Mouse (Mus musculus) midbrain, embryonic 16.5 days (tissue): ENCODE measurements at regions not wholly inside any gene's neighbourhood (a gene's known extent, or its start where the extent isn't known, plus 50 kb on each side); places are given as distances from the start of the nearest gene placed in this dataset.

Source experiments
- ATAC-seq: fragments of 200-750 bp; cut with Nextera tagmentation; 2 replicates; pipeline ENCODE4 v1.8.0; 2017; ENCODE audit warnings: moderate TSS enrichment
- H3K27ac ChIP-seq: fragments of 300-500 bp; sonication (generic); 2 replicates; pipeline ENCODE4 v1.5.1; 2014; ENCODE audit warnings: mild to moderate bottlenecking, low read length, mixed read lengths
- H3K27me3 ChIP-seq: fragments of 300-500 bp; sonication (generic); 2 replicates; pipeline ENCODE4 v1.6.1; 2014; ENCODE audit warnings: low read depth, low read length, mixed read lengths; ENCODE audit not compliant: control insufficient read depth, insufficient read depth
- H3K36me3 ChIP-seq: fragments of 300-500 bp; sonication (generic); 2 replicates; pipeline ENCODE4 v1.6.1; 2014; ENCODE audit warnings: mild to moderate bottlenecking, low read length, moderate library complexity, mixed read lengths; ENCODE audit not compliant: control insufficient read depth, insufficient read depth
- H3K4me1 ChIP-seq: fragments of 300-500 bp; sonication (generic); 2 replicates; pipeline ENCODE4 v1.6.1; 2014; ENCODE audit warnings: mild to moderate bottlenecking, low read length, mixed read lengths; ENCODE audit not compliant: control insufficient read depth, insufficient read depth
- H3K4me2 ChIP-seq: fragments of 300-500 bp; sonication (generic); 2 replicates; pipeline ENCODE4 v1.6.1; 2014; ENCODE audit warnings: mild to moderate bottlenecking, low read length, mixed read lengths
- H3K4me3 ChIP-seq: fragments of 300-500 bp; sonication (generic); 2 replicates; pipeline ENCODE4 v1.5.1; 2014; ENCODE audit warnings: low read depth, mild to moderate bottlenecking, low read length, moderate library complexity, mixed read lengths
- H3K9ac ChIP-seq: fragments of 300-500 bp; sonication (generic); 2 replicates; pipeline ENCODE4 v1.6.1; 2014; ENCODE audit warnings: low read depth, low read length, mixed read lengths
- H3K9me3 ChIP-seq: fragments of 300-500 bp; sonication (generic); replicated peaks from 2 replicates; pipeline ENCODE4 v1.6.1; 2014; ENCODE audit warnings: mild to moderate bottlenecking, low read length, mixed read lengths; ENCODE audit not compliant: control insufficient read depth, poor library complexity, severe bottlenecking
- WGBS: fragments of 180-500 bp; shearing (Covaris S2); extraction: QIAGEN DNeasy Blood & Tissue Kit; methylation state at CpG from one replicate; pipeline ENCODE4 v1.1.7; 2014; 5-methylcytosine and 5-hydroxymethylcytosine counted together

GRCm38 (mm10) chr9:86058116-86058515 lies 215.9 kb downstream of the Tpbg start:
- peaks cover 6% of the 10 kb centered on the region; the same call in 1 of the 2 replicates for H3K4me1 ChIP-seq
- no peak overlapping the region for H3K27ac ChIP-seq
- WGBS: 89% methylated on average over 4 of the region's 4 CpGs
- no peak overlapping the region for H3K9ac ChIP-seq
- H3K27me3 ChIP-seq: no peaks in the 10 kb centered on the region
- no peak overlapping the region for H3K4me3 ChIP-seq
- no peaks in the 10 kb centered on the region for H3K36me3 ChIP-seq
- H3K9me3 ChIP-seq: no peaks in the 10 kb centered on the region
- no peak overlapping the region for H3K4me2 ChIP-seq
- no peak for ATAC-seq

DNA sequence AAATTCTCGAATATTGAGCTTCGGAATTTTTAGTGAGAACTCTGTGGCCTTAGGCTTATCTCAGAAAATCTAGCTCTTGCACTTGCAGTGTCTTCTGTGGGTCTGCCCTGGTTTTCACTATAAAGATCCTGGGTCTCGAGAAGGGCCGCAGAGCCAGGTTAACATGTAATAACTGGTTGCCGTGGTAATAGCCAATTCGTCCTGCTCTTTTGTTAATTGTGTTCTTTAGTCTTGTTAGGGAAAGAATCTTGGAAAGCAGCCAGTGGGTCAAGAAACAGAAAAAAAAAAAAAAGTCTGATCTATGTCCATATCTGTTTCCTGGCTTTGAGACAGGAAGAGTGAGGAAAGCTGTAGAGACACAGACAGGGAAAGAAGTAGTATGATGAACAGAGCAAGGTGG lies 217.9 kb downstream of the Tpbg start:
- H3K36me3 ChIP-seq: no peaks in the 10 kb centered on the region
- WGBS: 34% methylated on average over 6 of the region's 6 CpGs
- peaks cover 6% of the 10 kb centered on the region; the same call in 1 of the 2 replicates for H3K4me1 ChIP-seq
- H3K9me3 ChIP-seq: no peaks in the 10 kb centered on the region
- no peak overlapping the region for H3K4me2 ChIP-seq
- no peak overlapping the region for H3K4me3 ChIP-seq
- no peak overlapping the region for H3K27ac ChIP-seq
- no peaks in the 10 kb centered on the region for H3K27me3 ChIP-seq
- no peak overlapping the region for H3K9ac ChIP-seq
- peak; percentile 14; the same call in 1 of the 2 replicates for ATAC-seq

DNA sequence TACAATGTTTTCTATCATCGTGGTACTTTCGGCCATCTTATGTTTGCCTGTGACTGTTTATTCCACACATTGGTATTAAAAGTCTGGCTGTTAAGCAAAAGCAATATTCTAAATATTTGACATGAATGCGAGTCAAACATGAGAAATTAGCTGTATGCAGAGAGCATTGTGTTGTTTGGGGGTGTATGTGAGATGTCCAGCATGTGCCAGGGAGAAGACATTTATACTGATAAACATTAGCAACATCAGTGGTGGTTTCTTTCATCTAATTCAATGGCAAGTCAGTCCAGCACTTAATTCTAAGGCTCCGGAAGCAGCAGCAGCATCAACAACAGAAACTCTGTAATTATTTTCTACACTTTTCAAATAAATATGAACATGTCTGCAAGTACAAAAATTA lies 219.1 kb downstream of the Tpbg start:
- Histone ChIP-seq H3K4me1 (peaks cover 6% of the 10 kb centered on the region; the same call in 1 of the 2 replicates), H3K27me3 (no peaks in the 10 kb centered on the region), H3K9ac (no peak overlapping the region), H3K36me3 (no peaks in the 10 kb centered on the region), H3K27ac (no peak overlapping the region), H3K4me2 (no peak overlapping the region), H3K4me3 (no peak overlapping the region), H3K9me3 (no peaks in the 10 kb centered on the region)
- no peak for ATAC-seq
- 96% methylated on average over 4 of the region's 4 CpGs for WGBS

- Histone ChIP-seq H3K4me2 (no peak overlapping the region), H3K9ac (no peak overlapping the region), H3K4me3 (no peak overlapping the region), H3K4me1 (no peaks in the 10 kb centered on the region), H3K27ac (no peak overlapping the region), H3K36me3 (no peaks in the 10 kb centered on the region), H3K27me3 (no peaks in the 10 kb centered on the region), H3K9me3 (no peaks in the 10 kb centered on the region)
- no peak for ATAC-seq
Measured at GRCm38 (mm10) chr9:86079275-86079674, 237.1 kb downstream of the Tpbg start.

GRCm38 (mm10) chr9:86081873-86082272 lies 239.7 kb downstream of the Tpbg start:
- H3K27ac ChIP-seq: no peak overlapping the region
- H3K4me1 ChIP-seq: no peaks in the 10 kb centered on the region
- no peak overlapping the region for H3K4me2 ChIP-seq
- no peaks in the 10 kb centered on the region for H3K27me3 ChIP-seq
- no peak overlapping the region for H3K9ac ChIP-seq
- H3K9me3 ChIP-seq: no peaks in the 10 kb centered on the region
- no peaks in the 10 kb centered on the region for H3K36me3 ChIP-seq
- no peak for ATAC-seq
- 69% methylated on average over 6 of the region's 6 CpGs for WGBS
- H3K4me3 ChIP-seq: no peak overlapping the region

DNA sequence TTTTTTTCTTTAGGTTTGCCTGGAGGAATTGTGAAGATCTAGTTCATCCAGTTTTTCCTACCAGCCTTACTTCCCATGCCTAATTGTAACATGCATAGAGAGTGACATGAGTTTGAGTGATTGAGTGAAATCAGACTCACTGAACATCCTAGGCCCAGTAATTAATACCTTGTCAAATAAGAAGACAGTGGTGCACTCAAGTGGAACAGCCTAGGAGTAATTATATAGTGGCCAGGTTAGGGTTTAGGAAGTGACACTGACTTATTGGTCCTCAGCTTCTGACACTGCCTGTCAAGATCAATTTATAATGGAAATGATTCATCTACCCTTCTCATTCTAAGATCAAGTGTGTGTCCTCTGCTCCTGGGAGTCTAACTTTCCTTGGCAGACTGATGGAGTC lies 250.8 kb downstream of the Tpbg start:
- ATAC-seq: no peak; the same call in 1 of the 2 replicates
- Histone ChIP-seq H3K4me3 (no peak overlapping the region), H3K4me2 (no peak overlapping the region), H3K9me3 (no peaks in the 10 kb centered on the region), H3K27ac (no peak overlapping the region), H3K36me3 (no peaks in the 10 kb centered on the region), H3K9ac (no peak overlapping the region), H3K27me3 (no peaks in the 10 kb centered on the region), H3K4me1 (no peaks in the 10 kb centered on the region)

DNA sequence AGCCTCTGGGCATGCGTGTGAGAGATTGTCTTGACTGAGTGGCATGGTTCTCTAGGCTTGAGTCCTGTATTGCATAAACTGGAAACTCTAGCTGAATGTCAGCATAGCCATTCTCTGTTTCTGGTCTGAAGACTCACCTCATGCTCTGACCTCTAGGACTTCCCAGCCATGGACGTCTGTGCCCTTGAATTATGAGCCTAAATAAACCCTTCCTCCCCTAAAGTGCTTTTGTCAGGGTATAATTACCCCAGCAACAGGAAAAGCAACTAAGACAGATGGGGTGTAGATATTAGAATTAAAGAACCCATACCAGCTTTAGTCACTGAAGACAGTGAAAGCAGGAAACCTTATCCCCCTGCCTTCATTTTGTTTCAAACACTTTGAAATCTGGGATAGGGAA lies 253.3 kb downstream of the Tpbg start:
- WGBS: 70% methylated on average over 2 of the region's 2 CpGs
- no peak for ATAC-seq
- no peak overlapping the region for H3K27ac ChIP-seq
- H3K9me3 ChIP-seq: no peaks in the 10 kb centered on the region
- H3K9ac ChIP-seq: no peak overlapping the region
- H3K27me3 ChIP-seq: no peaks in the 10 kb centered on the region
- H3K4me2 ChIP-seq: no peak overlapping the region
- H3K4me1 ChIP-seq: no peaks in the 10 kb centered on the region
- no peak overlapping the region for H3K4me3 ChIP-seq
- no peaks in the 10 kb centered on the region for H3K36me3 ChIP-seq

GRCm38 (mm10) chr9:86096246-86096645 lies 254.1 kb downstream of the Tpbg start:
- WGBS: 100% methylated on average over 1 of the region's 1 CpGs
- no peaks in the 10 kb centered on the region for H3K36me3 ChIP-seq
- no peak overlapping the region for H3K4me2 ChIP-seq
- ATAC-seq: no peak
- no peaks in the 10 kb centered on the region for H3K27me3 ChIP-seq
- H3K4me1 ChIP-seq: no peaks in the 10 kb centered on the region
- H3K4me3 ChIP-seq: no peak overlapping the region
- no peak overlapping the region for H3K9ac ChIP-seq
- H3K27ac ChIP-seq: no peak overlapping the region
- H3K9me3 ChIP-seq: no peaks in the 10 kb centered on the region

GRCm38 (mm10) chr9:86099325-86099724 lies 257.1 kb downstream of the Tpbg start:
- WGBS: 90% methylated on average over 1 of the region's 1 CpGs
- Histone ChIP-seq H3K4me2 (no peak overlapping the region), H3K4me3 (no peak overlapping the region), H3K36me3 (no peaks in the 10 kb centered on the region), H3K4me1 (no peaks in the 10 kb centered on the region), H3K9me3 (no peaks in the 10 kb centered on the region), H3K9ac (no peak overlapping the region), H3K27ac (no peak overlapping the region), H3K27me3 (no peaks in the 10 kb centered on the region)
- ATAC-seq: no peak
